Mouse (Mus musculus) frontal cortex, adult 2 months (tissue): ENCODE data around the gene Rgsl1. TPM values are rescaled to one million over a fixed set of nuclear protein-coding genes. Genes with fewer than 3 reads are reported as not detected.
"Not testable (repeated sequence)": the region's sequence is repeated elsewhere in the genome, so short reads cannot be mapped to it uniquely, and the experiment has no call there.

Experiments
- DNase-seq, 2 experiments: peaks; one replicate each; pipeline ENCODE4 v3.0.0; 2022; ENCODE audit warnings: low spot score in 1 of 2; ENCODE audit errors: extremely low spot score in 1 of 2
- polyA plus RNA-seq: library from polyadenylated mRNA; depleted of rRNA; stranded (reverse); fragments of >200 nt; gene quantifications from 2 replicates; pipeline ENCODE4 v1.2.3, GENCODE M21; 2012; rRNA removed

Rgsl1 gene
- 3.7 and 4.1 TPM in 2 replicates for polyA plus RNA-seq

DNA sequence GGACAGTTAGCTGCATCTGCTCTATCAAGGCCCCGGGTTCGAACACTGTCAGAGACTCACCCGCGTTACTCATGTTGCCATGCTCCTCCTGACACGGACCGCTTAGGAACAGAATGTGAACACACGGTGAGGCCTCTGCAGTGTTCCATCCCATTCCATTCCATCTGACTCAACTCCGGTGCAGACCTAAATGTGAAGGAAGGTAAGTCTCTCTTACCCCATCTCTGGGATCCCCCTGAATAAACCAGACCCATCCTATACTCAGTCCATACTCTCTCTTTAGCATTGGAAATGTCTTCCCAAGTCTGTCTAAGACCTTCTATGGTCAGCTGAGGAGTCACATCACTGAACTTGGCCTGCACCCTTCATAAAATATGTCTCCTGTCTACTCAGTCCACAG is at the start of gene Rgsl1:
Gene Rgsl1 (minus strand): TSS at position 101 of the 400 bp plus-strand sequence.
- no peak for DNase-seq

DNA sequence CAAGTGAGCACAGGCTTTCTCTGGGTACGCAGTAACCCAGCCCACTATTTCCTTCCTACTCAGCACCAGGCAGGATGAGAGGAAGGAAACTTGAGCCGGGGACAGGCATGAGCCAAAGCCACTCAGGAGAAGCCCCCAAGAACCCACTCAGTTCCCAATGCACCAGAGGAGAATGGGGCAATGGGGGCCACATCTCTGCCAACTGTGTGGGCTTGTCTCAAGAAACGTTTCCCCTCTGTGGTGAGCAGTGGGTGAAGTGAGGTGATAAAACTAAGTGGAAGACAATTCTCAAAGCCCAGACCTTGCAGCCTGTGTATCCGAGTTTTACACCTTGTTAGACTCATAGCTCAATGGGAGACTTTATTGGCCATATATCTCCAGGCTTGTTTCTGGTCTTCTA is 47.5 kb upstream of the Rgsl1 start, which contains the start of gene Teddm1a:
Gene Teddm1a (plus strand): TSS at position 301 of the 400 bp plus-strand sequence.
- no peak for DNase-seq

- DNase-seq, result no peak
Observed at GRCm38 (mm10) chr1:153890121-153890520, 46.2 kb upstream of the Rgsl1 start.

DNA sequence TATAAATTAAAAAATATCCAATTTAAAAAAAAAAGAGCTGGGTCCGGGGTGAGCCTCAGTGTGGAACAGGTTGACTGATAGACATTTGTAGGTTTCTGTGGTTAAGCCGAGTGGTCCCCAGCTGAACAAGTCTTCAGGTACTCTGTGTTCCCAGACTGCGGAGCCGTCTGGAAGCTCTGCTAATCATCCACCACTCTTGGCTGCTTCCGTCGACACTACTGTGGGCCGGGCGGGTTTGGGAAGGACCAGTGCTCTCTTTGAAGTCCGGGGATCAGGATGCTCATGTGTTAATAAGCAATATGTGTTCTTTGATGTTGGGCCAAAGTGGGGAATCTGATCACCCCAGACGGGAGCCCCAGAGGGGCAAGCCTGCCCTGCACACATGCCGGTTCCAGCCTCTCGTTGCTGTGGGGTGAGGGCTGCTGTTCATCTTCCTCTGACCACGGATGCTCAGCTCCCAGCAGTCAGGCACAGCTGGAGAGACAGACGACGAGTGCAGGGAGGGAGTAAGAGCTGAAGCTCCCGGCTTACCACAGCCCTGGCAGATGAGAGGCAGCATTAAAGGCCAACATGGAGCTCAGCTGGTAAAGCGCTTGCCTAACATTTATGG is 42.2 kb upstream of the Rgsl1 start:
- DNase-seq, result no peak

- DNase-seq, result not testable (repeated sequence)
Observed at GRCm38 (mm10) chr1:153880391-153880790, 36.4 kb upstream of the Rgsl1 start.

DNA sequence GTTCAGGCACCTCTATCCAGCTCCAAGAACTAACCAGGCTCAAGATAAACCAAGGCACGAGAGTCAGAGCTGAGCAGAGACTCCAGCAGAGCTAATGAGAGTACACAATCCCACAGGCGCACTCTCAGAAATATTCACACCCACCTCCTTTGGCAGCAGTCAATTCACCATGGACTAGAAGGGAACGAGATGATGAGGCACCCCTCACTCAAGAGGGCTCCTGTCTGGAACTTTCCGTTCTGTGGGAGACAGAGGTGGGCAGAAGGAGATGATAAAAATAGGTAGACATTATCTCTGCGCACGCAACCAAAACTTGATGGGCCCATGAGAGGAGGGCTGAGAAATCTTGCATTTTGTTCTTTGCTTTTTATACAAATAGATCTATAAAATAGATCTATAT is 30.1 kb upstream of the Rgsl1 start, which contains the start of gene Teddm1b:
Gene Teddm1b (plus strand): TSS at position 301 of the 400 bp plus-strand sequence.
- no peak for DNase-seq

DNA sequence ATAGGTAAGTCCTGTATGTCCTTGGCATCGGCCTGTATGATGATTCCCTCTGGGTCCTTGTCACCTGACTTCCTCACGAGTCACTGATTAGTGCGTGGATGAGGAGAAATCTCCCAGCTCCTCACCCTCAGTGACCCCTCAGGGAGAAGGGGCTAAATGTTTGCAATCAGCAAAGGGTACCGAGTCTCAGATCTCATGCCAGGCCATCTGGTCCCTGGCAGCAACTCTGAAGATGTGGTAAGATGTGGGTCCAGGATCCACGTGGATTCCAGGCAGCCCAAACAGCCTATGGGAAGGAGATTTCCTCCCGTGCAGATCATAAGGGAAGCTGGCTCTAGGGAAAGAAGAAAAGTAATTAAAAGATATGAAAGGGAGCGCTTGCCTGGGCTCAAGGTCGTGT is 12.0 kb upstream of the Rgsl1 start:
- DNase-seq, result no peak

- DNase-seq, result not testable (repeated sequence)
Observed at GRCm38 (mm10) chr1:153852696-153853095, 8.8 kb upstream of the Rgsl1 start.

GRCm38 (mm10) chr1:153846867-153847266 is 2.9 kb upstream of the Rgsl1 start:
- peak in 1 of 2 experiments; percentile 42 for DNase-seq

DNA sequence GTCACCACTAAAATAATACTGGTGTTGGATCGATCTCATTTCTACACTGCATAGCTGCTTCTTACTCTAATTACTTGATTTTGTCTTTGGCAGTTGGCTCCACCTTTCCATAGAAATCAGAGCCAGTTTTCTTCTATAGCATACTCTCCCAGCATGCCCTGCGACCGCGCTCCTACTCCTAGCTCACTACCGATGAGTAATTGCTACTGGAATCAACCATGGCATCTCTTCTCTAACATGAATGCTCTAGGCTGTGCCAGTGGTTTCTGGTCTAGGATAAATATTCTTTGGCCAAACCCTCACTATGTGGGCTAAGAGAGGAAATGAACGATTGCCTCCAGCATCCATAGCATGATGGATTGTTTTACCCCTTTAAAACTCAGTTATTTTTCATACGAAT is 2.5 kb upstream of the Rgsl1 start:
- DNase-seq, result no peak

- DNase-seq, result peak in 1 of 2 experiments; percentile 23
Observed at GRCm38 (mm10) chr1:153842121-153842740, 1.7 kb downstream of the Rgsl1 start.

- no peak for DNase-seq
Observed at GRCm38 (mm10) chr1:153836036-153836435, 7.9 kb downstream of the Rgsl1 start.

DNA sequence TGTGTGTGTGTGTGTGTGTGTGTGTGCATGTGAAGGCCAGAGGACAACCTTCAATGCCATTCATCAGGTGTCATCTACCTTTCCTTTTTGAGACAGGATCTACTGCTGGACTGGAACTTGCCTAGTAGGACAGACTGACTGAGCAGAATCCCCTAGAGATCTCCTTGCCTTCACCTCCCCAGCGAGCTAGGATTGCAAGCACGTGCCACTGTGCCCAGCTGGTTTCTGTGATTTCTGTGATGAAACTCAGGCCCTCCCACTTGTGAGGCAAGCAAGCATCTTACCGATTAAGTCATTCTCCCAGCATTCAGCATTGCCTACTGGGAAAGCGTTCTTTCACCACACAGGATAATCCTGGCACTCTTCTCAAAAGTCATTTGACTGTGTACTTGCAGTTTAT is 13.2 kb downstream of the Rgsl1 start:
- no peak for DNase-seq

DNA sequence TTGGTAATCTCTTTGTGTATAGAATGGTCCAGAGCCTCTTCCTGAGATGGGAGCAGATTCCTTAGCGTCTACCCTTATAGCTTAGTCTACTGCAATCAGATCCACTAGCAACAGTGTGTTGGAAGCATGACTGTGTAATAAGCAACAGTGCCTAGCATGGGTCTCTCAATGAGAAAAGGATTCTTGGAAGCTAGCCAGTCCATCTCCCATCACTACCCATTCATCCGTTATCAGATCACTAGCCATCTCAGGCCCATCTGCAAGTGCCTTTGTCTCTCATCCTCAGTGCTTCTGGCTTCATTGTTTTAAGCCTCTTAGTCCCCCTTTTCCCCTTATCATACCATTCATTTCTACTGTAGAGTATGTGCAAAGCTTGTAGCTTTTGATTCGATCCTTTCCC is 23.7 kb downstream of the Rgsl1 start:
- DNase-seq, result no peak

DNA sequence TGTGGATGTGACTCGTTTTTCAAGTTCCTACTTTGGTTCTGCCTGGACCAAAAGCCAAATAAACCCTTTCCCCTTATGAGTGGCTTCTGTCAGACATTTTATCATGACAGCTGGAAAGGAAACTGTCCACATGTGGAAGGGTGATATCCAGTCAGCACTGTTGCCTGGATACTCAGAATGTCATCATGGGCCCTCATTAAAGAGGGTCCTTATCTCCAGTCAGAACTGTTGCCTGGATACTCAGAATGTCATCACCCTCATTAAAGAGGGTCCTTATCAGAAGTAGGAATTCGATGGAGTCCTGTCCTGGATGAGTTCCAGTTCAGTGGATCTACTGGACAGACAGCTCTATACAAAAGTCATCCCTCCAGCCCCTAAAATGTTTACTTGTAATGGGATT is 29.7 kb downstream of the Rgsl1 start:
- DNase-seq, result no peak

DNA sequence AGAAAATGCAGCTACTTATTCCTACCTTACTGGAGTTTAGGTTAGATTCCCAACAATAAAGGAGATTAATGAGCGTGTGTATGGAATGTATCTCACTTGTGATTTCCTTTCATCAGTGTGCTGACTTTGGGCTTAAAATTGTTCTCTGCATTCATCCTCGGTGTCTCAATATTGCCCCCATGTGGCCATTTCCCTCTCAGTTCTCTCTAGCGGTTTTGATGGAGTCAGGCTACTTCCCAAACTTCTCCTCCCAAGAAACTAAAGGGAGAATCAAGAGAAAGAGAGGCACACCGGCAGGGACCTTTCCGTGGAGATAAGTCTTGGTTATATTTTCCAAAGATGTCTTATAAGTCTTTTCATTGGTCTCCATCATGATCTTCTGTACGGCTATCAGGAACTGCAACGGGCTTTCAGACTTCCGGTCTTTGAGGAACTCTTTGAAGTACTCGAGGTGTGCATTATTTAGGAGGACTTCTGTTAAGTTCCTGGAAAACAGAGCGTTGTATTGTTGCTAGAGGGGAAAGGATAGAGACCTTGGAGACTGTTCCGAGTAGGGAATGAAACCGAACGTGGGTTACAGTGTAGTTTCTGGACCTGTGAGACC is 36.5 kb downstream of the Rgsl1 start:
- DNase-seq, result peak; percentile 10 to 86

DNA sequence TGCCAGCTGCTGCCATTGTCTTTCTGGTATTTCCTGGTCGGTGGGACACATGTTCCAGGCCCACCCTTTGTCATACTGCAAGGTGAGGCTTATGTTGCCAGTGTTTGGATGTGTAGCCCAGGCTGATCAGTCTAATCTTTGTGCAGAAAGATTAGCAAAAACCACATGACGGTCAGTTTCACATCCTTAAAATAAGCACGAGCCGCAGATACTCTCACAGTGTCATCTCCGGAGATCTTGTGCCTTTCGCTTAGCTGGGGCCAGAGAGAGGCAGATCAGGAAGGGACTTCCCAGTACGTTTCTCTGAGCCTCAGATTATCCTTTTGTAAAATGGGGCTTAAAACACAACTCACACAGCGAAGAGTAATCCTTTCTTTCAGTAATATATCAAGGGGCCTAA is 40.4 kb downstream of the Rgsl1 start:
- no peak for DNase-seq

DNA sequence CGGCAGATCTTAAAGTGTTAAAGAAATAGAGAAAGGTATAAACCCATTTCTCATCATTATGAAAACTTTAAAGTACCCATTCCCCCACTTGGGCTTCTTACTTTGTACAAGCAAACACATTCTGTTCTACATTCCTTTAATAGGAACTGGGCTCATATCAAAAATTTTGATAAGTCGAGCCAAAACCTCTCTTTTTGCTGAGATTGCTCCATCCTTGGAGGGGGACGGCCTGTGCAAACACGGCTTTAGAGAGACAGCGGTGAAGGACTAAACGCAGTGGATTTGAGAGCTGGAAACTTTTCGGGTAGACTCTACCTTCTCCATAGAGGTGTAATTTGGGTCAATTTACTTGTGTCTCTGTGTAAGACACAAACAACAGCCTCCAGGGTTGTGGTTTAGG is 41.3 kb downstream of the Rgsl1 start:
- no peak for DNase-seq

DNA sequence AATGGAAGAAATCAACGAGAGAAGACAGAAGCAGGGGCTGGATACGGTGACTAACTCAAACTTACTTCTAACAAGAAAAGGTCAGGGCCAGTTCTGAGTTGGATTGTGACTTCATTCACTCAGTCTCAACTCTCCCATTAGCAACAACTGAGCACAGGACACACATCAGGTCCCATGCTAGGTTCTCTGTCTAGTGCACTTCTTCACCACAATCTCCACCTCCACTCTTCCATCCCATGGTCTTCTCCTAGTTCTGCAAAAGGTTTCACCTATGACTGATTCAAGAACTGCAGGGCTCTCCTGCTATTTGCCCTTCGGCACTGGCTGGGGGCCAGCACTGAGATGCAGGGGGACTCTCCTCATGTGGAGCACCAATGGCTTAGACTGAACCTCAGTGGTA is 49.7 kb downstream of the Rgsl1 start:
- no peak for DNase-seq

GRCm38 (mm10) chr1:153790708-153791107 is 53.2 kb downstream of the Rgsl1 start:
- no peak for DNase-seq

DNA sequence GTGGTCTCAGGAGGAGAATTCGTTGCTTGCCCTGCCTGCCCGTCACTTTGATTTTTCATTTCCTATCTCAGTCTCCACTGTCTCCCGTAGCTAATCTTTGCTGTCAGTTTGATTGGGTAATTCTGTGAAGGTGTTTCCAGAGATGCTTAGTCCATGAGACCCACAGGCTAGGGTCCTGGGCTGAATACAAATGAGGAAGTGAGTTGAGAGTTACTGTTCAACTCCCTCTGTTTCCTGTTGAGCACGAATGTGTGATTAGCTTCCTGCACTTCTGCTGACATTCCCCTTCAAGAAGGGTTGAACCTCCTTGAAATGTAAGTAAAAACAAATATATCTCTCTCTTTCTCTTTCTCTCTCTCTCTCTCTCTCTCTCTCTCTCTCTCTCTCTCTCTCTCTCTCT is 58.3 kb downstream of the Rgsl1 start:
- no peak for DNase-seq

- DNase-seq, result no peak
Observed at GRCm38 (mm10) chr1:153783339-153783738, 60.6 kb downstream of the Rgsl1 start.
